Mouse (Mus musculus) cerebellum, postnatal 4 days (tissue): ENCODE measurements around the gene Rpa1.
"Not testable (repeated sequence)": the region's sequence is repeated elsewhere in the genome, so short reads cannot be mapped to it uniquely, and the experiment has no call there.

Experiments used
- DNase-seq, 2 experiments: peaks; one replicate each; pipeline ENCODE4 v3.0.0; 2022; ENCODE audit warnings: low spot score in 2 of 2, mixed read lengths in 1 of 2

Gene Rpa1

DNA sequence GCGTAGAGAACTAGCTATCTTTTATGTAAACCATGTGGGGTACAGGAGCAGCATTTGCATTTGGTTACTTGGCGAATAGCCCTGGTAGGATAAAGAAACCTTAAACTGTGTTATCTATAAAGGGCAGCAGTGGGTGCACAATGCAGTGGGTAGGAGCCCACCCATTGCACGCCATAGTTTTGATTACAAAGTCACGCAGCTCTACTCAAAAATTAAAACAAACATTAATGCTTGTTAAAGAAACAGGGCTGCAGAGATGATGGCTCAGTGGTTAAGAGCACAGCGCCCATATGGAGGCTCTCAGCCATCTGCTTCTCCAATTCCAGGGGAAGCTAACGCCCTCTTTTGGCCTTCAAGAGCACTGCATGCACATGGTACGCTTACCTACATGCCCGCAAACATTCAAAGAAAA, 24.8 kb downstream of the Rpa1 start:
- no peak for DNase-seq

DNA sequence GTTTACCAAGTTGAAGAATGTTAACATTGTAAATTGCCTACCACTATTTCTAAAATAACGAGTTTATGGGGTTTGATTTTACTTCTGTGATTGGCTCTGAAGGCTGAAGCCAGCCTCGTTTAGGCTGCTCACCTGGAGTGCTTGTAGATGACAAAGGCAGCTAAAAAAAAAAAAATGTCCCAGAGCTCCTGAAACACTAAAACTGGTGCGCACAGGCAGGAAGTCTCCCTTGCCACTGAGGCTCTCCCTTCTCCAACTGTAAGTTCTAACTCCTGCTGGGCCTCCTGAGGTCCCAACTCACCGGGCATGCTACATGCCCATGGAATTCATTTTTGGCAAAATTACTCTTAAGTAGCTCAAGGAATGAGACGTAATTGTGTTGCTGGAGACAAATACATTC, 28.9 kb downstream of the Rpa1 start:
- no peak for DNase-seq

DNA sequence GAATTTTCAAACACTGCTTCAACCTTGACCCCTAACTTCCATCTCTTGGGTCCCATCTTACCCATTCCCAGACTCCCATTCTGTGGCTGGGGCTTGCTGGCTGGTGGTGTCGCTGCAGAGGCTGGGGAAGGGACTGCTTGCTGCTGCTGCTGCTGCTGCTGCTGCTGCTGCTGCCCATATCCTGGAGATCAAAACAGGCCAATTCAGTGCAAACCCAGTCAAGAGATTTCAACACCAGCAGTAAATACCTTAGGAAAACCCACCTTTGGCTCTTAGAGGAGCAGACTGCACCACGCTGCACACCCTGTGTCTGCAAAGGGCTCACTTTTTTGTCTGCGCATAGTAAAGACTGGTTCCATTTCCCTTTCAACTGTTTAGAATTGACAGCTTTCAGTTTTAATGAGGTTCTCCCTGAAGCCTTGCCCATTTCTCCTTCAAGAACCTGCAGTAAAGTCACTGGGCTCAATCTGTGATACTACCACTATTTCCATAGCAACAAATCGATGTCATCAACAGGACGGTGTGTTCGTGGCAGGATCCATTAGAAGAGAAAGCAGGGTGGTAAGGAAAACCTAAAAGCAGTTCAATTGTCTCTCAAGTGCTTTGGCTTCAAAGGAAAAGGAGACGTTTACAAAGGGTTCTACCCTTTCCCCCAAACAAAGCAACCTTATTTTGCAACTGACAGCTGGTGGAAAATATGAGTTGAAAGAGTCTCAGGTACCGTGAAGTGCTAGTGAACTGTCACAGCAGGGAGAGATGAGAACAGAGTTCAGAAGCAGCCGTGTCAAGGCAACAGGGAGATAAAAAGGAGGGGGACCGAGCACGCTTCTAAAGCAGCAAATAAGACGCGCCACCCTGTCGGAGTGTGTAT, 29.5 kb downstream of the Rpa1 start:
- no peak for DNase-seq

DNA sequence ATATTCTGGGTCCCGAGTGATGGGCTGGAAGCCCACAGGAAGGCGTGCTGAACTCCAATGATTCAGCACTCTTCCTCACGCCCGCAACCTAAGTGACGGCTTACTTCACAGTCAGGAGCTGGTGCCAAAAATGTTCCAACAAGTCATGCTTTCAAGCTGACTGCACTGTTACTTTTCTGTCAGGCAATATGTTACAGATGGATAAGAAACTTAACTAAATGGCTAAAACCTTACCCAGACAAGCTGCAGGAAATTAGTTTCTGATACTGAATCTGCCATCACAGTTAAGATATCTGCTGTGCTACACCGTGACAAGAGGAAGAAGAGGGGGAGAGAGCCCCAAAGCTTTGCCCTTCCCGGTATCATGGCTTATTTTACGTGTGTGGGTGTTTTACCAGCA, 34.3 kb downstream of the Rpa1 start:
- no peak for DNase-seq

DNA sequence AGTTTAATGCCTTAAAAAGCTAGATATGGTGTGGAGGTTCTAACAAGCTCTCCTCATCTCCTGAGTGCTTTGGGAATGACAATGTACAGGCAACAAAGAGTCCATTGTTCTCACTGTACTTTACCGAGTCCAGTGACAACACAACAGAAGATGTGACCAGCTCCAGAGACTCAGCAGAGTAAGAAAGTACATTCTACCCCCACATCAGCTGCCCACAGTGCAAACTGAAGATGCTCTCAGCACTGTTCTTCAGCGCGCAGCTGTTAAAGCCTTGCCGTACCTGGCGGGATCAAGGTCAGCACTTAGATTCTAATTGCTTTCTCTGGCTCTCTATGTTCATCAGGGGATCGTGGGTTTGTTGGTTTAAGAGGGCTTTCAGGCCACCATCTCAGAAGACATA, 36.4 kb downstream of the Rpa1 start:
- no peak for DNase-seq

DNA sequence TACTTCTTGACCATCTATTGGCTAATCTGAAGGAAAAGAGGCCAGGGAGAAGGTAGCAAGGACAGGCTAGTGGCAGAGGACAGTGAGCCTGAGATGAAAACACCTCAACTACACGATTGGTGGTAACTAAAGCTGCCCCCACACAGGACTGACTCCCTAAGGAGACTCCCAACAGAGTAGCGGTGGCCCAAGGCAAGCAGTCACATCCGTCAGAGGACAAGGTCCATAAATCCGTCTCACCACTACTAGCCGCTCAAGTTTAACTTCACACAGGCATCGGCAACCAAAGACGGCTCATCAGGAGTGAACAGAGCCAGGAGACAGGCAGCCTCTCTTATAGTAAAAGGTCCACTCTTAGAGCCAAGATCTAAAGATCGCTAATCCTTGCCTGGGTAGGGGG, 37.3 kb downstream of the Rpa1 start:
- DNase-seq, result no peak

DNA sequence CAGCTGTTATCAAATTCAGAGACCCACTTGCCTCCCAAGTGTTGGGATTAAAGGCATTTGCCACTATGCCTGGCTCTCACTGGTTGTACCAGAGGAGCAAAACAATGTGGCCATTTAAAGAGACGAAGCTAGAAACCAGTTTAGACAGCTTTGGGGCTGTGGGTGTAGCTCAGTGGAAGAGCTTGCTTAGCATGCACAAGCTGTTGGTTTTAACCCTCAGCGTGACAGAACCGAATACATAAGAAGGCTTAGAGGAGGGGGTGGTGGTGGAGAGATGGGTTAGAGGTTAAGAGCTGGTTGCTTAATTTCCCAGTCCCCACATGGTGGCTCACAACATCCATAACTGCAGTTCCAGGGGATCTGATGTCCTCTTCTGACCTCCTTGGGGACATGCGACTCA, 39.5 kb downstream of the Rpa1 start:
- DNase-seq, result no peak

DNA sequence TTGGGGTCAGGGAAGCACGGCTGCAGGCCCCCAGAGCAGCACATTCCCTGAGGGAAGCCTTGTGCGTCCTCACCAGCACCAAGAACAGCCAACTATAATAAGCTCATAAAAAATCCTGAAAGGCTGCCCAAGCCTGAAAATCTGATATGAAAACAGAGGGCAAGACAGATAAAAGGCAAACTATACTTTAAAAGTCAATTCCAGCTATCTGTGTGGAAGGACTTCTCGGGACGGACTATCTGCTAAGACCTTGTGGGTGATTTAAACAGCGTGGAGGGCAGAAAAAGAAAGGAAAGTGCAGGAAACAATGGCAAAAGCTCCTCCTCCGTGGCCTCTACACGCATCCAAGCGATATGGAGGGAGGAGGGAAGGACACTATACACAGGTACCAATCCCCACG, 43.3 kb downstream of the Rpa1 start:
- DNase-seq, result no peak

DNA sequence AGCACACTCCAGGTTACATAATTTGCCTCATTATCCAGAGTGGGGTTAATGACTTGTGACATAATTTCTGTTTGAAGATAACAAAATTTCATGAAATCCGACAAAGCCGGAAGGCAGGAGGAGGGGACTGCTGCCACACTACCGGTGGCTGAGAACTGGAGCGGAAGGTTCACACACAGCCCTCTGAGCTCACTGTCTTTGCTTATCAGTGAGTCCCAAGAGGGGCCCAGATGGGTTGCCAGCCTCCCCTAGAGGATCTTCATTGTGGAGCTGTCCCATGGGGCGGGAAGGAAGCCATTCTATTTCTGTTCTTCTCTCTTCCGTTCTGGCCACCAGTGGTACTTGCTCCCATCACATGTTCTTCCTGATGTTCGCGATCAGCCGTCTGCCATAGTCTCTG, 47.2 kb downstream of the Rpa1 start:
- no peak for DNase-seq

DNA sequence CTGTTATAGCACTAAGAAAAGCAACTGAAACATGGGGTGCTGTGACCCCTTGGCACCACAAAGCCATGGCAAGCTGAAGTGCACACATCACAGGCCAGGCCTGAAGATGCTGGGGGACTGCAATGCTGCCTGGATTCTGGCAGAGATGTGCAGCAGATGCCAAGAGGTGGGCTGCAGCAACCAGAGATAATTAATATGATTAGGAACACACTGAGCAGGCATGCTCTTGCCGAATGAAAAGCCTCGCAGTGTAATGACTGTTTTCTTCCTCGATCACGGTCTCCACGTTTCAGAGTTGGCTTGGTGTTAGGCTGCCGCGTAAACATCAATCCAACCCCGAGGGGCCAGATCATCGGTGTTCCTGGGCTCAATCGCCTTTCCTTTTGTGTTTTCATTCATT, 48.3 kb downstream of the Rpa1 start:
- no peak for DNase-seq

DNA sequence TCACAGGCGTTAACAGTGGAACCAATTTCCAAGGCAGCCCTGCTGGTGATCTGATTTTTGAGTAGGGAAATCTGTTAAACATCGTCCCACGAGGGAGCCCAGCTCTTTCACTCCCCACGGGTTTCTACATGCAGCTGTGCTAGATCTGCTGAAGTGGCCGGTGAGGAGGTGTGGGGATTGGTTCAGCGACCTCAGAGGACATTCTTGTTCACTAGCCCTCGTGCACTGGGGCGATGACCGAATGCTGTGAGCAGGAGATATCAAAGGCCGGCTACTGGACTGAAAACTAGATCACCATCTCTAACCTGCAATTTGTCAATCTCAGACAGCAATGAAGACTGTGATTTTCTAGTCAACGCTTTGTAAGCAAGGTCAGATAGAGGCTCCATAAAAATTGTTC, 49.6 kb downstream of the Rpa1 start:
- DNase-seq, result no peak

DNA sequence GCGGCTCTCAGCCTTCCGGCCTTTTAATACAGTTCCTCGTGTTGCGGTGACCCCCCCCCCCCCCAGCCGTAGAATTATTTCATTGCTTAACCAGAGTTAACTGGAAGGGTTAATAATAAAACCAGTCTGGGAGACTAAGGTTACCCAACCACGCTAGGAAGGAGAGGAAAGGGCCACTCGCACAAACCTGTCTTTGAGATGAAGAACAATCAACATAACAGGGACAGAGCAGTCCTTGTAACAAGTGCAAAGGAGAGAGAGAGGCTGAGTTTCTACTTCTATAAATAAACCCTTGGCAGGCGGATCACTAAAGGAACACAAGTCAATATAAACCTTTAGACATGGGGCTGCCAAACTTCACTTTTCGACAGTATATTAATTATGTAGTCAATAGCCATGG, 50.5 kb downstream of the Rpa1 start:
- DNase-seq, result no peak

DNA sequence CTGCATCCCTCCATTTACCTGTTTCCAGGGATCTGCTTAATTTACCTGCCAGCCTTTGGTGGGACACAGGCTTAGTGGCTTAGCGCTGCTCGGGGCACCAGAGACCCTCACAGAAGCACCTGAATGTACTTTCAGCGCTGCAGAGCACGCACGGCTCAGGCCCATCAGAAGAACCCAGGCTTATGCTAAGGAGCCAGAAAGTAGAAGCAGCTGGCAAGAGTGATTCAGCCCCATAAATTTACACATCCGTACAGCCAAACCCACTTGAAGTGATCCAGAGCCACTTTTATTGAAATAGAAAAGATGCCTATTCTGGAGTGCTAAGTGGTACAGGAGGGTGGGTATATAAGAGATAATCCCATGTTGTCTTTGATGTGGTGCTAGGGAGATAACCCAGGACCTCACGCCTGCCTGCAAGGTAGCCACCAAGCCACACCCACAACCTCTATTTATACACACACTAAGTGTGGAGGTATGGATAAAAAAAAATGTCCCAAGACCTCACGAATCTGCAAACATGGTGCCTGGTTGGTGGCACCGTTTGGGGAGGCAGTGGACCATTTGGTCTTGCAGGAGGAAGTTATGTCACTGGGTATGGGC, 51.6 kb downstream of the Rpa1 start:
- no peak for DNase-seq

DNA sequence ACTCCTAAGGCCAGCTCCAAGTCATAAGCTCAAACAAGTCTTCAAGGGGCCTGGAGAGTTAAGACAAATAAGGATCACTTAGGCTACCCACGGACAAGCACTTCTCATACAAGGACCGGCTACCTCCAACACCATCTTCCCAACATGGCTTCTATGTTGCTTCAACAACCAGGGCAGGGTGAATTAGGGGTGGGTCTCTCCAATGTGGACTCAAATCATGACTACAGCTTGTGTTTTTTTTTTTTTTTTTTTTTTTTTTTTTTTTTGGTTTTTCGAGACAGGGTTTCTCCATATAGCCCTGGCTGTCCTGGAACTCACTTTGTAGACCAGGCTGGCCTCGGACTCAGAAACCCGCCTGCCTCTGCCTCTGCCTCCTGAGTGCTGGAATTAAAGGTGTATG, 52.6 kb downstream of the Rpa1 start:
- DNase-seq, result not testable (repeated sequence)

DNA sequence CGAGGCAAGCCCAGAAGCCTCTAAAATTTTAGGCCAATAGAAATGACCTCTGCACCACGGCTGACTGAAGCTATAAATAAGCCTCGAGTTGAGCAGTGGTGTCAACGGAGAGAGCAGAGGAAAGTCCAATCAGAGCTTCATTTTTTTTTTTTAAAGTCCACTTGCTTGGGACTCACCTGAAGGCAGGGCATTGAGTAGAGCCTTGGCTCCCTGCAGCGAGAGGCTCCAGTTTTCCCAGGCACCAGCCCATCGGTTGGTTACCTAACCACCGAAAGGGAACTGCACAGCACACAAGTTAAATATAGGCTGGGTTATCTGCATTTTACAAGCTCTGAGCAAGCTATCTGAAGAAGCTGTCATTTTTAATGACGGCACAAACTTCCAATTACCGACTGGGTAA, 53.3 kb downstream of the Rpa1 start:
- no peak for DNase-seq

DNA sequence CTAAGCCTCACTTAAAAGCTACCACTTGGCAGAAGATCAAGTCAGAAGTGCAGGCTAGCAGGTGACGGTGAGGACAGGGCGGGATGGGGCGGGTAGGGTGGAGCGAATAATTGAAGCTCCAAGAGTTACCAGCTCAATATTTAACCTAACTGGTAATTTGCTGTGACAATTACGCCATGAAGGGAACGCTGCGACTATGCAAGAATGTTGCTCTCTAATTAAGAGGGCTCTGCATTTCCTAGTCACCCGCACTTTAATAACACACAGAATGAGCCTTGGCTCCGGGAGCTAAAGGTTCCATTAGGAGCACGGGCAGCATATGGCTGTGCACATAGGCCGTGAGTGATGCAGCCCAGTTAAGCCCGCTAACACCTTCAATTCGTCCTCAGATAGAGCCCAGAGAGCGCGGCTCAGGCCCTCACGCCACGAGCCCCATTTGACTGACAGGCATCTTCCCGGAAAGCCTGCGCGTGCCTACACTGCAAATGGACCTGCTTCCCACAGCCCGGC, 54.2 kb downstream of the Rpa1 start:
- DNase-seq, result peak in 1 of 2 experiments; percentile 32

DNA sequence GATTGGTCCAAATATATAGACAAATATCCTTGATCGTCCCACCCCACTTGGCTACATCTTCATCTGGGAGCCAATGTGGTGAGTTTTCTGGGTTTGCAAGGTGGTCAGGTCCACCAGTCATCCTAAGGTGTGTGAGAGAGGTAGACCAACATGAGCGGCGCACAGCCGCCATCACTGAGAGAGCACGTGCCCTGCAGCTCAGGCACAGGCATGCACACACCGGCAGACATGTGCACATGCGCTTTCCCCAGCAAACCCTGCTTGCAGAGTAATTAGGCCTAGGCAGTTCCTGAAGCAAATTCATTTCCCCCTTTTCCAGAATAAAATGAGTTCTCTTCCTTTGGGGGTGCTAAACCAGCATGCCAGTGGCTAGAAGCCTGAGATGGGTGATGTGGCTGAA, 55.8 kb downstream of the Rpa1 start:
- no peak for DNase-seq

DNA sequence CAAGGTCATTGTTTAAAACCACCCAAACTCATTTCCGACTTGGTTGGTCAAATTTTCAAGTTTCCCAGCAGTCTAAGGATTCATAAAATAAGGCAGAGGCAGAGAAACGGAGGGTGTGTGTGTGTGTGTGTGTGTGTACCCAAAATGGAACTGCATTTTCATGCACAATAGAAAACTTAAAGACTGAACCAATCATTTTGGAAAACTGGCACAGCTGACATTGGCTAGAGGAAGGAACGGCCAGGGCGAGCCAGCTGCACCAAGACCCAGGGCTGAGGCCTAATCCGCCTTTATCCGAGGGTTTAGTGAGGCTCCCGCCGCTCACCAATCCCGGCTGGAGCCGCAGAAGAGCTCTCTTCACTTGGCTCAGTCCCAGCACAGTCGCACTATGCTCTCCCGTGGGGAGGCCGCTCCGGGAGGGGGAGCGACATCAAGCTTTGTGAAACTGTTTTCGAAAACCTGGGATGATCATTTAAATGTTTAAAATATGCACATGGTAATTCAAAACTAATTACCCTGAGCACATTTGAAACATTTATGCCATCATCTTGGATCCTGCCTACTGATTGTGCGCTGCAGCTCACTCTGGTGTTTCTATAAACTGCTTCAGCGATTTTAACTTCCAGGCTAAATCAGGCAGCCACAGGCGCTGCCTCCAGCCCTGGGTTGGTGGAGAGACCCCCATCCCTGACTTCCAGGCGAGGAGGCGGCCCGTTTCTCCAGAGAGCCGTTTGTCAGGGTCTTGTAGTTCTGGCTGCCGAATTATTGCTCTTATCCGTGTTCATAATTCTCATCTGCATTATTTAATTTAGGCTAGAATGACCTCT, 56.5 kb downstream of the Rpa1 start:
- no peak for DNase-seq

DNA sequence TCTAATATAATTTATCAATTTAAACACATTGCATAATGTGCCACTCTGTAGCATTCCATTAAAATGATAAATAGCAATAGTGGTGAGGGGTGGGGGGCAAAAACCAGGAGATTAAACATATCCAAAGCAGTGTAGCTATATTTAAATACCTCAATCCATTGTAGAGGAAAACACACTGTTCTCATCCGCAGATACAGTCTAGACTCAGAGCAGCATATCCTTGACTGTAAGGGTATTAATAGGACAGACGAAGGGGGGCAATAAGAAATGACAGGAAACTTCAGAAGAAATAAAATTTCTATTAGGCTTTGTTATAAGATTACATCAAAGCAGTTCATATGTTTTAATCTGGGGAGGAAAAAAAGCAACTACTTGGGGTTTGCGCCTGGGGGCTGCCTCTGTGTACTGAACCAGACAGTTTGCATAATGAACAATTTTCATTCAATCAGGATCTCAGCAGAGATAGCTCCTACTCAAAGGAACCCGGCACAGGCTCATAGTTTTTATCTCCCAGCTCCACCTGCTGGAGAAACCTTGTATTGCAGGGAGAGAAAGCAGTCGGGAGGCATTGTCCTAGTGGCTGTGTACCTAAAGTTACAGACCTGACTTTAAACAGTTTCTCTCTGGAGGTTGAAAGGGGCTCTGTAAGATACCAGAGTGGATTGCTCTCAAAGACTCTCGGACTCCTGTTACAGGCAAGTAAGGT, 57.4 kb downstream of the Rpa1 start:
- DNase-seq, result peak; percentile 89 to 94

DNA sequence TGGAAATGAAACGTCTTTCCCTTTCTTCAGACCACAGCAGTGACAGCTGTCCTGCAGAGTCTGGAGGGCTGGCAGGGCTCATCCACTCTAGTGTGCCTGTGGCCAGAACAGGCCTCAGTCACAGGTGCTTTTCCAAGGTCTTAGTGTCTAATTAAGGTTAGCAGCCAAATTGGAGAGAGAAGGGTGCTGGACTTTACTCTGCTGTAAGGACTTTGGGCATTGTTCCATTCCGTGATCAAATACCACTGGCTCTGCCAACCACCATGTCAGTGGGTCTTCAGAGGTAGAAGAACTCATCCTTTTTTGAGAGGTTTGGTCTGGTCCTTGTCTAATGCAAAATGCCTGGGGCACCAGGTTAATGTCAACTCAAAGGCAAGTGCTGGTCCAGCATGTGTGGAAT, 59.0 kb downstream of the Rpa1 start:
- DNase-seq, result no peak

DNA sequence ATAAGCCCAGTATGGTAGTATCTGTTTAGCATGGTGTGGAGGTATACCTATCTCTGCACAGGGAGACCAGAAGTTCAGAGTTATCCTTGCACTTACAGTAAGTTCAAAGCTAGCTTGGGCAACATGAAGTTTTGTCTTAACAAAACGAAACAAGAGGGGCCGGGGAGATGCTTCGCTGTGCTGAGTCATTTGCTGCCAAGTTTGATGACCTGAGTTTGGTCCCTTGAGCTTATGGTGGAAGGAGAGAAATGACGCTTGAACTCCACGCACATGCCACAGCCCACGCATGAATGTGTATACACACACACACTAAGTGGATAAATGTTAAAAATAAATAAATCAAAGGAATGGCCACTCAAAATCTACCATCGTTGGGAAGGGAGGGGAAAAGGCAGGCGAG, 59.6 kb downstream of the Rpa1 start:
- DNase-seq, result no peak

DNA sequence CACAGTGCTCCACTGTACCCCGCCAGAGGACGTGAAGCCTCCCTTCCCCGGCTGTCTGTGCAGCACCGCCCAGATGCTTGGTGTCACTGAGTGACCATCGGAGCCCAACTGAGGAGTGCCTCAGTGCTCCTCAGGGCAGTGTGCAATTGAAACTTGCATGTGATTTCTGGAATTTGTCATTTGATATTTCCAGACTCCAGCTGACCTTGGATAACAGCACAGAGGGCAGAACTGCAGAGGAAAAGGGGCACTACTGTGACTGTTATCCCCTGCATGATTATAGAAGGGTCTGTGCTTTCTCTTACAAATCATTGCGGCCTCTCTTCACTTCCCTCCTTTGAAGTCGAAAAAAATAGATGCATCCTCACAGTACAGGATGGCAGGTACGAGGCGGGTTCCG, 60.2 kb downstream of the Rpa1 start:
- no peak for DNase-seq
